Mouse (Mus musculus) heart, embryonic 16.5 days (tissue): ENCODE measurements around the gene Pilrb1. TPM values are rescaled to one million over a fixed set of nuclear protein-coding genes. Genes with fewer than 3 reads are reported as not detected.
"Not testable (repeated sequence)": the region's sequence is repeated elsewhere in the genome, so short reads cannot be mapped to it uniquely, and the experiment has no call there.

ENCODE experiments used
- ATAC-seq: fragments of 200-750 bp; cut with Nextera tagmentation; replicated peaks from 2 replicates; pipeline ENCODE4 v1.8.0; 2017; ENCODE audit warnings: moderate number of reproducible peaks; ENCODE audit not compliant: insufficient read depth, low FRiP score; ENCODE audit errors: extremely low read depth
- H3K27ac ChIP-seq: fragments of 300-500 bp; sonication (generic); 2 replicates; pipeline ENCODE4 v1.5.1; 2014; ENCODE audit warnings: mild to moderate bottlenecking, low read length, control low read depth, moderate library complexity
- H3K27me3 ChIP-seq: fragments of 300-500 bp; sonication (generic); 2 replicates; pipeline ENCODE4 v1.6.1; 2014; ENCODE audit warnings: low read length, mixed read lengths; ENCODE audit not compliant: control insufficient read depth, insufficient read depth
- H3K36me3 ChIP-seq: fragments of 300-500 bp; sonication (generic); 2 replicates; pipeline ENCODE4 v1.6.1; 2014; ENCODE audit not compliant: control insufficient read depth, insufficient read depth
- H3K4me1 ChIP-seq: fragments of 300-500 bp; sonication (generic); 2 replicates; pipeline ENCODE4 v1.6.1; 2014; ENCODE audit warnings: low read length, mixed read lengths; ENCODE audit not compliant: control insufficient read depth, insufficient read depth
- H3K4me2 ChIP-seq: fragments of 300-500 bp; sonication (generic); 2 replicates; pipeline ENCODE4 v1.6.1; 2014; ENCODE audit warnings: low read depth, mild to moderate bottlenecking, control low read depth, low read length
- H3K4me3 ChIP-seq: fragments of 300-500 bp; sonication (generic); 2 replicates; pipeline ENCODE4 v1.5.1; 2014; ENCODE audit warnings: mild to moderate bottlenecking, control low read depth, low read length
- H3K9ac ChIP-seq: fragments of 300-500 bp; sonication (generic); 2 replicates; pipeline ENCODE4 v1.6.1; 2014; ENCODE audit warnings: low read length, control low read depth
- H3K9me3 ChIP-seq: fragments of 300-500 bp; sonication (generic); replicated peaks from 2 replicates; pipeline ENCODE4 v1.6.1; 2016; ENCODE audit warnings: low read length; ENCODE audit not compliant: control insufficient read depth
- WGBS: fragments of 180-500 bp; shearing (Covaris S2); extraction: QIAGEN DNeasy Blood & Tissue Kit; methylation state at CpG from one replicate; pipeline ENCODE4 v1.1.7; 2014; 5-methylcytosine and 5-hydroxymethylcytosine counted together
- polyA plus RNA-seq: library from polyadenylated mRNA; unstranded; fragments of >200 nt; fragmentation: Nextera tagmentation; extraction: Ambion mirVana; gene quantifications from 2 replicates; pipeline ENCODE4 v1.2.1, GENCODE M21; 2015

Pilrb1 gene
- polyA plus RNA-seq = 0.77 and 0.89 TPM in 2 replicates

- not testable (repeated sequence) for H3K9ac ChIP-seq, H3K9me3 ChIP-seq, H3K4me1 ChIP-seq, H3K36me3 ChIP-seq, H3K4me2 ChIP-seq, H3K27ac ChIP-seq, H3K4me3 ChIP-seq, ATAC-seq, H3K27me3 ChIP-seq
- 63% methylated on average over 2 of the region's 2 CpGs for WGBS
Observed at GRCm38 (mm10) chr5:137857960-137858710, at the start of gene Pilrb1. Gene Pilrb1 (minus strand): TSS chr5:137858106.

GRCm38 (mm10) chr5:137897812-137898211 is 39.9 kb upstream of the Pilrb1 start:
- Histone ChIP-seq H3K27me3 (no peaks in the 10 kb centered on the region; the same call in 1 of the 2 replicates), H3K9ac (no peak overlapping the region), H3K4me2 (no peak overlapping the region), H3K4me3 (no peak overlapping the region), H3K36me3 (no peaks in the 10 kb centered on the region), H3K4me1 (no peaks in the 10 kb centered on the region), H3K9me3 (no peaks in the 10 kb centered on the region), H3K27ac (no peak overlapping the region)
- ATAC-seq = no peak
- 64% methylated on average over 1 of the region's 1 CpGs for WGBS

DNA sequence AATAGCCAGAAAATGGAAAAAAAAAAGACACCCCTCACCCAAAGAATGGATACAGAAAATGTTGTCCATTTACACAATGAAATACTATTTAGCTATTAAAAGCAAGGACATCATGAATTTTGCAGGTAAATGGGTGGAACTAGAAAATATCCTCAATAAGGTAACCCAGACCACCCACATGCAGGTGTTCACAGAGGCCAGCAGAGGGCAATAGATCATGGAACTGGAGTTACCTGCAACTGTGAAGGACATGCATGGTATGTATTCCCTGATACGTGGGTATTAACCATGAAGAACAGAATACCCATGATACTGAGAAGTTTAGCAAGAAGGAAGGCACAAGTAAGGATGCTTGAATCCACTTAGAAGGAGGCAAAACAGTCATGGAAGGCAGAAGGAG is 35.0 kb upstream of the Pilrb1 start:
- no peaks in the 10 kb centered on the region; the same call in 1 of the 2 replicates for H3K27me3 ChIP-seq
- no peak overlapping the region for H3K9ac ChIP-seq
- no peaks in the 10 kb centered on the region for H3K36me3 ChIP-seq
- no peaks in the 10 kb centered on the region for H3K4me1 ChIP-seq
- H3K9me3 ChIP-seq = no peaks in the 10 kb centered on the region
- no peak for ATAC-seq
- WGBS = 58% methylated on average over 1 of the region's 1 CpGs
- no peak overlapping the region for H3K27ac ChIP-seq
- H3K4me3 ChIP-seq = no peak overlapping the region
- H3K4me2 ChIP-seq = no peak overlapping the region

DNA sequence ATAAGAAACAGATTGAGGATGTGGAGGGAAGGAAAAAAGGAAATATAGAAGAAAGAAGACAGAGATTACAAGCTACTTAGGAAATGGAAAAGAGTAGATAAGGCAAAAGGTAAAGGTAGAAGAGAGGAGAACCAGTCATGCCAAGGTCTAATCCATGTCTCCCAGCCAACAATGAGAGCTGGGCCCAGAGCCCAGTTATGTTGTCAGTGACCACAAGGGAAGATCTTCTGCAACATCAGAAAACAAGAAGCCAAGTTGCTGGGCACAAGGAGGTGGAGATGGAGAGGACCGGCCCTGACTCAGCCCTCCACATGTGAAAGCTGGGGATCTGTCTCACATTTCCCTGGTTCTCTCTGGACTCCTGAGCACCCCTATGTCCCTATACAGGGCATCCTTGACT is 29.8 kb upstream of the Pilrb1 start:
- no peaks in the 10 kb centered on the region for H3K27me3 ChIP-seq
- H3K4me3 ChIP-seq = no peak overlapping the region
- H3K4me2 ChIP-seq = no peak overlapping the region
- no peak for ATAC-seq
- H3K36me3 ChIP-seq = no peaks in the 10 kb centered on the region
- peaks cover 3% of the 10 kb centered on the region; the same call in 1 of the 2 replicates for H3K4me1 ChIP-seq
- WGBS = 91% methylated on average over 1 of the region's 1 CpGs
- H3K27ac ChIP-seq = no peak overlapping the region
- H3K9me3 ChIP-seq = no peaks in the 10 kb centered on the region
- H3K9ac ChIP-seq = no peak overlapping the region

GRCm38 (mm10) chr5:137885894-137886293 is 28.0 kb upstream of the Pilrb1 start:
- H3K9me3 ChIP-seq = no peaks in the 10 kb centered on the region
- no peak overlapping the region for H3K27ac ChIP-seq
- no peak overlapping the region for H3K4me3 ChIP-seq
- H3K27me3 ChIP-seq = no peaks in the 10 kb centered on the region
- WGBS = 10% methylated on average over 2 of the region's 2 CpGs
- peaks cover 3% of the 10 kb centered on the region; the same call in 1 of the 2 replicates for H3K4me1 ChIP-seq
- no peak for ATAC-seq
- H3K9ac ChIP-seq = no peak overlapping the region
- H3K4me2 ChIP-seq = no peak overlapping the region
- H3K36me3 ChIP-seq = no peaks in the 10 kb centered on the region

DNA sequence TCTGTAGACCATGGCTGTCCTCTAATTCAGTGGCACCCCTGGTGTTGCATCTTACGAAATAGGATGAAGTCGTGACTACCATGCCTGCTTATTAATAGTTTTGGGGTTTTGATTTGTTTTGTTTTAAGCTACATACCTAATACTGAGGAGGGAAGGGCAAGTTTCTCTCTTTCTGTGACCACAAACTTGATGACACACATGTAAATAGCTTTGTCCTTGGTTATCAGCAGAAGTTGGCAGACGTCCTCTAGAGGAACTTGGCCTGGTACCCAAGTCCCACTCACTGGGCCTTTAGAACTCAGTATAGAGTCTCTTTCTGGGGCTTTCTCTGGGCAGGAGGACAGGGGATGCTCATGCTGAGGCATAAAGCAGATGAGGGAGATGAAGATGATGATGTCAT is 25.4 kb upstream of the Pilrb1 start:
- Histone ChIP-seq H3K27me3 (no peaks in the 10 kb centered on the region), H3K4me3 (no peak overlapping the region), H3K9me3 (no peaks in the 10 kb centered on the region), H3K4me1 (peaks cover 3% of the 10 kb centered on the region; the same call in 1 of the 2 replicates), H3K4me2 (no peak overlapping the region), H3K27ac (no peak overlapping the region), H3K9ac (no peak overlapping the region), H3K36me3 (no peaks in the 10 kb centered on the region)
- WGBS = 65% methylated on average over 3 of the region's 3 CpGs
- no peak for ATAC-seq

DNA sequence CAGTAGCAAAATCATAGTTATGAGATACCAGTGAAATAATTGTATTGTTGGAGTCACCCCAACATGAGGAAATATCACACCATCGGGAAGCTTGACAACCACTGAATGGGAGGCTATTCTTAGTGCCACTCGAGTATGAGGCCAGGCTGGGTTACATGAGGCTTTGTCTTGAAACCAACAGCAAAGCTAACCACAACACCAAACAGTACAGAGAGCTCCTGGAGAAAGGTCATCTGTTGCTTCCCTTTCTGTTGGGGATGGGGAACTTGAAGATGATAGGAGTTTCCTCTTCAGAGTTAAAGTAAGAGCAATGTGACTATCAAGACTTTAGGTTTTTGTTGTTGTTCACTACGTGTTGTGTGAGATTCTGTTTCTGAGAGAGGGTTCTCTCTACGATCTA is 25.0 kb upstream of the Pilrb1 start:
- 51% methylated on average over 4 of the region's 4 CpGs for WGBS
- ATAC-seq = no peak
- Histone ChIP-seq H3K9ac (no peak overlapping the region), H3K27me3 (no peaks in the 10 kb centered on the region), H3K9me3 (no peaks in the 10 kb centered on the region), H3K4me3 (no peak overlapping the region), H3K27ac (no peak overlapping the region), H3K4me1 (peaks cover 3% of the 10 kb centered on the region; the same call in 1 of the 2 replicates), H3K4me2 (no peak overlapping the region), H3K36me3 (no peaks in the 10 kb centered on the region)

GRCm38 (mm10) chr5:137877860-137878259 is 20.0 kb upstream of the Pilrb1 start:
- H3K9ac ChIP-seq = no peak overlapping the region
- H3K27ac ChIP-seq = no peak overlapping the region
- no peak overlapping the region for H3K4me2 ChIP-seq
- H3K4me3 ChIP-seq = no peak overlapping the region
- H3K27me3 ChIP-seq = no peaks in the 10 kb centered on the region
- no peaks in the 10 kb centered on the region for H3K9me3 ChIP-seq
- no peaks in the 10 kb centered on the region for H3K36me3 ChIP-seq
- no peaks in the 10 kb centered on the region for H3K4me1 ChIP-seq
- ATAC-seq = no peak
- 50% methylated on average over 2 of the region's 2 CpGs for WGBS

DNA sequence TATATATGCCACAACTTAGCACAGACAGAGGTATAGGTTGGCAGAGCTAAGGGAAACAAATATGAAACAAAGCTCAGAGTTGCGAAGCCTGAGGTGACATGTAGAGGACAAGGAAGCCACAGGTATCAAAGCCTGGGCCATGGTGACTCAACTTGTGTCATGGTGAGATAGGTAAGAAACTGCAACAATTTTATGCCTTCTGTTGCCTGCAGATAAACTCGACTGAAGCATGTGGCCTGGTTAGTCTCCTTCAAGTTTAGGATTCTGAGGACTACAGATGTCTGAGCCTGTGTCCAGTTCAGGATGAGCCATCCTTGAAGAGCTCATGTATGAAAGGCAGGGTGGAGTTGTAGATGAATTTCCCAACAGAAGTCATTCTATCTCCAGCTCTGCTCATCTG is 17.1 kb upstream of the Pilrb1 start:
- H3K9me3 ChIP-seq = no peaks in the 10 kb centered on the region
- H3K4me1 ChIP-seq = no peaks in the 10 kb centered on the region
- no peak overlapping the region for H3K4me3 ChIP-seq
- H3K4me2 ChIP-seq = no peak overlapping the region
- no peak overlapping the region for H3K27ac ChIP-seq
- no peak for ATAC-seq
- 78% methylated on average over 2 of the region's 2 CpGs for WGBS
- no peaks in the 10 kb centered on the region for H3K36me3 ChIP-seq
- H3K9ac ChIP-seq = no peak overlapping the region
- no peaks in the 10 kb centered on the region for H3K27me3 ChIP-seq
